Mouse (Mus musculus): Measurements from ENCODE around the gene Sdk2. TPM values are rescaled to one million over a fixed set of nuclear protein-coding genes. Genes with fewer than 3 reads are reported as not detected.
A peak's percentile ranks its signal among the peaks of the same experiment; 100 is the strongest.

The Sdk2 gene
- polyA plus RNA-seq, 1 experiment from 2014 or later = 0.66 TPM

DNA sequence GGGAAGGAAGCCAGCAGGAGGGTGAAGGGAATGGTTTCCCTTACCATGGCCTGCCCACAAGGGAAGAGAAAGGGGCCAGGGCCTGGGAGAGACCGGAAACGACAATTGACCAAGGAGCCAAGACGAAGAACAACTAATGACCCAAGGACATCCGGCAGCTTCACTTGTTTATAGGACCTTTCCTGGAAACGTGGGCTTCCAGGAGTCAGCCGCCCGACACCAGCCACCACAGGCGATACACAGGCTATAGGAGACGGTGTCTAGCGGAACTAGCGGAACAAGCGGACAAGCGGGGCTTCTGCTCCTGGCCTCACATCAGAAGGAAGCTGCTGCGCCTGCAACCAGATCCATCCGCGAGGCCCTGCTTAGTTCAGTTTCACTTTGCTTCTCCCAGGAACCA lies 319.8 kb downstream of the Sdk2 start:
- Histone ChIP-seq H3K4me3 (ENCODE audit: low read depth, low read length) (peak overlapping the region; percentile 23), H3K27me3 (replicated peaks; ENCODE audit: control insufficient read depth, insufficient read depth, low read length) (no peaks in the 10 kb centered on the region), H3K4me1 (replicated peaks; ENCODE audit: control insufficient read depth, insufficient read depth, low read length) (peaks cover 17% of the 10 kb centered on the region; the same call in 1 of the 2 replicates), H3K9me3 (ENCODE audit: control insufficient read depth) (no peaks in the 10 kb centered on the region), H3K36me3 (ENCODE audit: control insufficient read depth, insufficient read depth) (no peaks in the 10 kb centered on the region; the same call in 1 of the 2 replicates), H3K9ac (ENCODE audit: low read depth, low read length) (peak overlapping the region; percentile 26; the same call in 1 of the 2 replicates), H3K4me2 (replicated peaks; ENCODE audit: low read depth) (peak overlapping the region; percentile 87), H3K27ac (ENCODE audit: low read depth, low read length) (peak overlapping the region; percentile 60)
- 42% methylated on average over 16 of the region's 16 CpGs for WGBS
- no peak for TF ChIP-seq CTCF (IDR thresholded peaks at IDR 0.05; ENCODE audit: low read depth)
- no peak for ATAC-seq

DNA sequence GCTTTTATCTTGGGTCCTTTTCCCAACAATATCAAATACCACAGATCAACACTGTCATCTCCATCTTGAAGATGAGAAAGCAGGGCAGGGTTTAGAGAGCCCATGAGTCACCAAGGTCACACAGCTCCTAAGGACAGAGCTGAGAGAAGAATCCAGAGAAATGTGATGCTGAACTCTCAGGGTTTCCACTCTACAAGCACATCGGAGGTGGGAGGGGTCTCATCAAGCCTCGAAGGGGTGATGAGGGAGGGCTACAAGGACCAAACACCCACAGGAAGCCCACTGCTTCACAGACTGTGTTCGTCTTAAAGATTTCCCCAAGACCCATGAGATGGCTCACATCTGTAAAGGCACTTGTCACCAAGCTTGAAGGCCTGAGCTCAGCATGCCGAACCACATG lies 320.9 kb downstream of the Sdk2 start:
- no peak overlapping the region for H3K4me2 ChIP-seq (replicated peaks; ENCODE audit: low read depth)
- H3K27ac ChIP-seq (ENCODE audit: low read depth, low read length) = peak overlapping the region; percentile 11; the same call in 1 of the 2 replicates
- TF ChIP-seq CTCF (IDR thresholded peaks at IDR 0.05; ENCODE audit: low read depth) = no peak
- no peaks in the 10 kb centered on the region for H3K9me3 ChIP-seq (ENCODE audit: control insufficient read depth)
- H3K27me3 ChIP-seq (replicated peaks; ENCODE audit: control insufficient read depth, insufficient read depth, low read length) = no peaks in the 10 kb centered on the region
- no peak overlapping the region for H3K4me3 ChIP-seq (ENCODE audit: low read depth, low read length)
- no peak for ATAC-seq
- H3K36me3 ChIP-seq (ENCODE audit: control insufficient read depth, insufficient read depth) = no peaks in the 10 kb centered on the region; the same call in 1 of the 2 replicates
- H3K9ac ChIP-seq (ENCODE audit: low read depth, low read length) = no peak overlapping the region
- WGBS = 62% methylated on average over 4 of the region's 4 CpGs
- peaks cover 17% of the 10 kb centered on the region; the same call in 1 of the 2 replicates for H3K4me1 ChIP-seq (replicated peaks; ENCODE audit: control insufficient read depth, insufficient read depth, low read length)

DNA sequence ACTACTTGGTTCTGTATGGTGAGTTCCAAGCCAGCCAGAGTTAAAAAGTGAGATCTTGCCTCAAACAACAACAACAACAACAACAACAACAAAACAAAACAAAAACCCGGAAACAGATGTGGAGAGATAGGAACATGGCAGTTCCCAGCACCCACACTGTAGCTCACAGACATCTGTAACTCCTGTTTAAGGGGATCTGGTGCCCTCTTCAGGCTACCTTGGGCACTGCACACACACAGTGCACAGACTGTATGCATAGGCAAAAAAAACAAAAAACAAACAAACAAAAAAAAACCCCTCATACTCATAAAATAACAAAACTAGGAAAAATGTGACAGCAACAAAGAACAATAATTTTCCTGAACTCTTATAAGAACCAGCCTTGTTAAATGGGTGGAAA lies 323.8 kb downstream of the Sdk2 start:
- 100% methylated on average over 1 of the region's 1 CpGs for WGBS
- no peak overlapping the region for H3K27ac ChIP-seq (ENCODE audit: low read depth, low read length)
- H3K4me3 ChIP-seq (ENCODE audit: low read depth, low read length) = no peak overlapping the region
- ATAC-seq = no peak
- TF ChIP-seq CTCF (IDR thresholded peaks at IDR 0.05; ENCODE audit: low read depth) = peak; percentile 54
- H3K9me3 ChIP-seq (ENCODE audit: control insufficient read depth) = no peaks in the 10 kb centered on the region
- H3K27me3 ChIP-seq (replicated peaks; ENCODE audit: control insufficient read depth, insufficient read depth, low read length) = no peaks in the 10 kb centered on the region
- peaks cover 17% of the 10 kb centered on the region for H3K4me1 ChIP-seq (replicated peaks; ENCODE audit: control insufficient read depth, insufficient read depth, low read length)
- no peak overlapping the region for H3K9ac ChIP-seq (ENCODE audit: low read depth, low read length)
- no peak overlapping the region for H3K4me2 ChIP-seq (replicated peaks; ENCODE audit: low read depth)
- no peaks in the 10 kb centered on the region; the same call in 1 of the 2 replicates for H3K36me3 ChIP-seq (ENCODE audit: control insufficient read depth, insufficient read depth)

GRCm38 (mm10) chr11:113740100-113740499 lies 326.7 kb downstream of the Sdk2 start:
- TF ChIP-seq CTCF (IDR thresholded peaks at IDR 0.05; ENCODE audit: low read depth) = no peak
- Histone ChIP-seq H3K27me3 (replicated peaks; ENCODE audit: control insufficient read depth, insufficient read depth, low read length) (no peaks in the 10 kb centered on the region), H3K9ac (ENCODE audit: low read depth, low read length) (no peak overlapping the region), H3K9me3 (ENCODE audit: control insufficient read depth) (no peaks in the 10 kb centered on the region), H3K4me3 (ENCODE audit: low read depth, low read length) (no peak overlapping the region), H3K4me2 (replicated peaks; ENCODE audit: low read depth) (no peak overlapping the region), H3K36me3 (ENCODE audit: control insufficient read depth, insufficient read depth) (no peaks in the 10 kb centered on the region; the same call in 1 of the 2 replicates), H3K4me1 (replicated peaks; ENCODE audit: control insufficient read depth, insufficient read depth, low read length) (peaks cover 9% of the 10 kb centered on the region), H3K27ac (ENCODE audit: low read depth, low read length) (peak overlapping the region; percentile 8; the same call in 1 of the 2 replicates)
- WGBS = 38% methylated on average over 7 of the region's 7 CpGs
- ATAC-seq = no peak

DNA sequence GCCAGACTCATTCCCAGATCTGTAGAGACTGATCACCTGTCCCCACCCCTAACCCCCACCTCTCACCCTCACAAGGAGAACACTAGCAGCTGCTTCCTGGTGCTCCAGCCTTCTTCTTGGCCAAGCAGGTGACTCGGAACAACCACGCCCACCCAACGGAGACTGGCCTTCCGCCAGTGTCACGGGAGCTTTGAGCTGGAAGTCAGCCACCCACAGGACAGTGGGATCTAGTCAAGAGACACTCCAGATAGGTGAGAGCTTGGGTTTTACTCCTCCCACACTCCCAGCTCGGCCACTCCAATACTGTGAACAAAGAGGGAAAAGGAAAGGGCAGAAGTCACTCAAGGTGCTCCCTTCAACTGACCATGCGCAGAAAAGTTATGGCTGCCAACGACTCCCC lies 327.6 kb downstream of the Sdk2 start:
- Histone ChIP-seq H3K36me3 (ENCODE audit: control insufficient read depth, insufficient read depth) (no peaks in the 10 kb centered on the region; the same call in 1 of the 2 replicates), H3K4me2 (replicated peaks; ENCODE audit: low read depth) (0 out of 2 replicates have a peak overlapping the region, but pooled peaks have one; percentile 13), H3K27me3 (replicated peaks; ENCODE audit: control insufficient read depth, insufficient read depth, low read length) (no peaks in the 10 kb centered on the region), H3K4me1 (replicated peaks; ENCODE audit: control insufficient read depth, insufficient read depth, low read length) (peaks cover 13% of the 10 kb centered on the region), H3K9me3 (ENCODE audit: control insufficient read depth) (no peaks in the 10 kb centered on the region), H3K4me3 (ENCODE audit: low read depth, low read length) (no peak overlapping the region), H3K27ac (ENCODE audit: low read depth, low read length) (peak overlapping the region; percentile 11; the same call in 1 of the 2 replicates), H3K9ac (ENCODE audit: low read depth, low read length) (no peak overlapping the region)
- 32% methylated on average over 8 of the region's 8 CpGs for WGBS
- peak; percentile 28; the same call in 1 of the 2 replicates for ATAC-seq
- no peak for TF ChIP-seq CTCF (IDR thresholded peaks at IDR 0.05; ENCODE audit: low read depth)

GRCm38 (mm10) chr11:113737912-113738311 lies 328.9 kb downstream of the Sdk2 start:
- Histone ChIP-seq H3K36me3 (ENCODE audit: control insufficient read depth, insufficient read depth) (no peaks in the 10 kb centered on the region), H3K4me3 (ENCODE audit: low read depth, low read length) (no peak overlapping the region), H3K9ac (ENCODE audit: low read depth, low read length) (no peak overlapping the region), H3K27ac (ENCODE audit: low read depth, low read length) (no peak overlapping the region), H3K4me2 (replicated peaks; ENCODE audit: low read depth) (no peak overlapping the region), H3K4me1 (replicated peaks; ENCODE audit: control insufficient read depth, insufficient read depth, low read length) (peaks cover 17% of the 10 kb centered on the region), H3K27me3 (replicated peaks; ENCODE audit: control insufficient read depth, insufficient read depth, low read length) (no peaks in the 10 kb centered on the region), H3K9me3 (ENCODE audit: control insufficient read depth) (no peaks in the 10 kb centered on the region)
- ATAC-seq = no peak
- no peak for TF ChIP-seq CTCF (IDR thresholded peaks at IDR 0.05; ENCODE audit: low read depth)
- WGBS = 73% methylated on average over 8 of the region's 8 CpGs

DNA sequence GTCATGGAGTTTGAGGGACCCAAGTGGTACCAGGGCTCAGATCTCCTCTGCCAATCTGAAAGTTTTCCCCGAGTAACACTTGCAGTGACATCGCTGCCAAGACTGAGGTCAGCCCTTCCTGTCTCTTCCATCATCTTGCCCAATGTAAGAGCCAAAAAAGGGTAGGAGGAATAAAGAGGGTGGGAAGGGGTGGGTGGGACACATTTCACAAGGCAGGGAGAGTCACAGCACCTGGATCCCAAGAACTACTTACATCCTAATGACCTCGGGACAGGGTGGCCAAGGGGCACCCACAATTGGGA lies 329.3 kb downstream of the Sdk2 start:
- Histone ChIP-seq H3K4me1 (replicated peaks; ENCODE audit: control insufficient read depth, insufficient read depth, low read length) (peaks cover 17% of the 10 kb centered on the region), H3K27ac (ENCODE audit: low read depth, low read length) (no peak overlapping the region), H3K9ac (ENCODE audit: low read depth, low read length) (no peak overlapping the region), H3K36me3 (ENCODE audit: control insufficient read depth, insufficient read depth) (no peaks in the 10 kb centered on the region; the same call in 1 of the 2 replicates), H3K4me2 (replicated peaks; ENCODE audit: low read depth) (no peak overlapping the region), H3K27me3 (replicated peaks; ENCODE audit: control insufficient read depth, insufficient read depth, low read length) (no peaks in the 10 kb centered on the region), H3K4me3 (ENCODE audit: low read depth, low read length) (no peak overlapping the region), H3K9me3 (ENCODE audit: control insufficient read depth) (no peaks in the 10 kb centered on the region)
- no peak for ATAC-seq
- WGBS = 76% methylated on average over 3 of the region's 3 CpGs
- no peak for TF ChIP-seq CTCF (IDR thresholded peaks at IDR 0.05; ENCODE audit: low read depth)
